Mouse (Mus musculus) ES-E14 (cell line): ENCODE results near the gene Cd3eap. TPM values are rescaled to one million over a fixed set of nuclear protein-coding genes. Genes with fewer than 3 reads are reported as not detected.

Experiments used
- DNase-seq: peaks from one replicate; pipeline ENCODE4 v3.0.0-alpha.2; 2013; ENCODE audit warnings: low read depth, low spot score
- H3K27ac ChIP-seq: 2 replicates; pipeline ENCODE4 v1.5.1; 2012; ENCODE audit warnings: low read depth, mild to moderate bottlenecking, low read length, moderate library complexity, mixed read lengths; ENCODE audit not compliant: poor library complexity, insufficient read depth, severe bottlenecking
- H3K36me3 ChIP-seq: 2 replicates; pipeline ENCODE4 v1.6.1; 2012; ENCODE audit warnings: mild to moderate bottlenecking, low read length, moderate library complexity, mixed read lengths; ENCODE audit not compliant: control insufficient read depth, poor library complexity, insufficient read depth, severe bottlenecking
- H3K4me1 ChIP-seq, 2 experiments: fragments of 150-350 bp in 1 of 2; sonication (generic) in 1 of 2; 2 replicates each; pipeline ENCODE4 v1.6.1; 2012; ENCODE audit warnings: low read length in 2 of 2, mild to moderate bottlenecking in 1 of 2, mixed read lengths in 1 of 2; ENCODE audit not compliant: control insufficient read depth in 2 of 2, insufficient read depth in 2 of 2, poor library complexity in 1 of 2
- H3K4me3 ChIP-seq, 2 experiments: fragments of 150-350 bp in 1 of 2; sonication (generic) in 1 of 2; 2 replicates each; pipeline ENCODE4 v1.5.1; 2012; ENCODE audit warnings: low read length in 2 of 2, low read depth in 1 of 2, mild to moderate bottlenecking in 1 of 2, mixed read lengths in 1 of 2; ENCODE audit not compliant: insufficient read depth in 1 of 2, poor library complexity in 1 of 2, severe bottlenecking in 1 of 2
- H3K9ac ChIP-seq: 2 replicates; pipeline ENCODE4 v1.6.1; 2012; ENCODE audit warnings: low read depth, mild to moderate bottlenecking, low read length, mixed read lengths; ENCODE audit not compliant: poor library complexity, insufficient read depth, severe bottlenecking
- H3K9me3 ChIP-seq: fragments of 150-350 bp; sonication (generic); 2 replicates; pipeline ENCODE4 v1.6.1; 2012; ENCODE audit warnings: low read depth, mild to moderate bottlenecking, low read length; ENCODE audit not compliant: control insufficient read depth, insufficient read depth
- CHD2 ChIP-seq: IDR thresholded peaks from 2 replicates; pipeline ENCODE4 v1.6.1; 2014; ENCODE audit warnings: mild to moderate bottlenecking, low read depth, low read length, inconsistent platforms
- HCFC1 ChIP-seq: IDR thresholded peaks from 2 replicates; pipeline ENCODE4 v1.6.1; 2012; ENCODE audit warnings: low read length, inconsistent platforms, borderline replicate concordance; ENCODE audit not compliant: insufficient read depth
- MAFK ChIP-seq: IDR thresholded peaks from 2 replicates; pipeline ENCODE4 v1.6.1; 2014; ENCODE audit warnings: mild to moderate bottlenecking, low read depth, low read length, inconsistent platforms; ENCODE audit not compliant: insufficient read depth
- ZC3H11A ChIP-seq: IDR thresholded peaks from 2 replicates; pipeline ENCODE4 v1.6.1; 2012; ENCODE audit warnings: low read depth, mild to moderate bottlenecking, inconsistent platforms, low read length, borderline replicate concordance
- ZNF384 ChIP-seq: IDR thresholded peaks from 2 replicates; pipeline ENCODE4 v1.6.1; 2012; ENCODE audit warnings: low read depth, low read length, inconsistent platforms
- in situ Hi-C, 2 experiments: fragments of 600-800 bp; cut with MboI; formaldehyde crosslinking; loops; one replicate each; pipeline ENCODE4 v1.15.1; 2025; ENCODE audit warnings: low sequenced_read_pairs in 2 of 2, inconsistent platforms in 1 of 2; ENCODE audit not compliant: unreplicated experiment in 2 of 2
- total RNA-seq: library from RNA; depleted of rRNA; stranded (reverse); fragments of 300-350 nt; gene quantifications from 2 replicates; pipeline ENCODE4 v1.2.3, GENCODE M21; 2012

Gene Cd3eap
- total RNA-seq, 1 experiment, result 26.7 TPM

- no peaks in the 10 kb centered on the region for H3K9me3 ChIP-seq
- H3K4me1 ChIP-seq, result peaks cover 0 to 4% of the 10 kb centered on the region in 2 experiments; a peak in 1 of 4 replicates
- TF ChIP-seq ZC3H11A, result no peak
- TF ChIP-seq ZNF384, result no peak
- no peak for TF ChIP-seq HCFC1
- no peak for TF ChIP-seq CHD2
- TF ChIP-seq MAFK, result no peak
- H3K9ac ChIP-seq, result peak overlapping the region; percentile 73; the same call in 1 of the 2 replicates
- no peaks in the 10 kb centered on the region for H3K36me3 ChIP-seq
- in situ Hi-C loops, result no loop called here
- H3K4me3 ChIP-seq, result peak overlapping the region; percentile 59 to 68
- peak; percentile 86 for DNase-seq
- H3K27ac ChIP-seq, result peak overlapping the region; percentile 32; the same call in 1 of the 2 replicates
These were observed 39.4 kb downstream of the Cd3eap start for GRCm38 (mm10) chr7:19319906-19320305.

- Histone ChIP-seq H3K4me1 (peaks cover 0 to 4% of the 10 kb centered on the region in 2 experiments; a peak in 1 of 4 replicates), H3K9ac (peak overlapping the region; percentile 73; the same call in 1 of the 2 replicates), H3K36me3 (no peaks in the 10 kb centered on the region), H3K4me3 (peak overlapping the region; percentile 59 to 68), H3K27ac (peak overlapping the region; percentile 32; the same call in 1 of the 2 replicates), H3K9me3 (no peaks in the 10 kb centered on the region)
- TF ChIP-seq ZNF384 (no peak), CHD2 (no peak), MAFK (no peak), HCFC1 (no peak), ZC3H11A (no peak)
- DNase-seq, result no peak
- in situ Hi-C loops, result no loop called here
These were observed 39.8 kb downstream of the Cd3eap start for GRCm38 (mm10) chr7:19319458-19319857.

- no peaks in the 10 kb centered on the region for H3K36me3 ChIP-seq
- H3K9me3 ChIP-seq, result no peaks in the 10 kb centered on the region
- no peak overlapping the region for H3K9ac ChIP-seq
- H3K4me1 ChIP-seq, result peaks cover 0 to 4% of the 10 kb centered on the region in 2 experiments; a peak in 1 of 4 replicates
- in situ Hi-C loops, result no loop called here
- no peak for DNase-seq
- H3K4me3 ChIP-seq, result no peak overlapping the region
- no peak overlapping the region for H3K27ac ChIP-seq
- TF ChIP-seq MAFK, result no peak
- no peak for TF ChIP-seq ZC3H11A
- TF ChIP-seq ZNF384, result no peak
- TF ChIP-seq CHD2, result no peak
- TF ChIP-seq HCFC1, result no peak
These were observed 40.6 kb downstream of the Cd3eap start for GRCm38 (mm10) chr7:19318676-19319075.

- no peak overlapping the region for H3K4me3 ChIP-seq
- no peak for TF ChIP-seq CHD2
- no peak for TF ChIP-seq ZC3H11A
- TF ChIP-seq HCFC1, result no peak
- peaks cover 0 to 4% of the 10 kb centered on the region in 2 experiments; a peak in 1 of 4 replicates for H3K4me1 ChIP-seq
- H3K9ac ChIP-seq, result no peak overlapping the region
- no peaks in the 10 kb centered on the region for H3K9me3 ChIP-seq
- no peaks in the 10 kb centered on the region for H3K36me3 ChIP-seq
- no peak overlapping the region for H3K27ac ChIP-seq
- in situ Hi-C loops, result no loop called here
- DNase-seq, result no peak
These were observed 41.1 kb downstream of the Cd3eap start for GRCm38 (mm10) chr7:19318201-19318600.
